Mouse (Mus musculus) CH12.LX (cell line): ENCODE results near the gene 1700049E17Rik1. TPM values are rescaled to one million over a fixed set of nuclear protein-coding genes. Genes with fewer than 3 reads are reported as not detected.

Experiments
- polyA plus RNA-seq: library from polyadenylated mRNA; unstranded; fragments of >175 nt; gene quantifications from 2 replicates; pipeline ENCODE4 v1.2.1, GENCODE M21; 2012; ENCODE audit warnings: low read depth; ENCODE audit not compliant: insufficient read length
- total RNA-seq, 2 experiments: library from RNA; depleted of rRNA; stranded (reverse); fragments of 300-350 nt in 1 of 2; fragments of >200 nt in 1 of 2; gene quantifications; 2 replicates each; pipeline ENCODE4 v1.2.3; 2012 to 2014

1700049E17Rik1 gene
- total and polyA plus RNA-seq, 3 experiments, result not detected

Other genes starting within 250 kb of the 1700049E17Rik1 start
- not detected in 2 replicates for gene Gm8068, start 223.1 kb upstream of the 1700049E17Rik1 start, total RNA-seq (2012; rRNA removed)
- gene Gm8068, start 223.1 kb upstream of the 1700049E17Rik1 start, total RNA-seq (2014; rRNA removed), result not detected in 2 replicates
- gene Gm8068, start 223.1 kb upstream of the 1700049E17Rik1 start, polyA plus RNA-seq, result not detected in 2 replicates
- gene Gm7929, start 174.3 kb upstream of the 1700049E17Rik1 start, total RNA-seq (2012; rRNA removed), result not detected in 2 replicates
- gene Gm7929, start 174.3 kb upstream of the 1700049E17Rik1 start, total RNA-seq (2014; rRNA removed), result not detected in 2 replicates
- not detected in 2 replicates for gene Gm7929, start 174.3 kb upstream of the 1700049E17Rik1 start, polyA plus RNA-seq
- gene Gm47189, start 152.5 kb upstream of the 1700049E17Rik1 start, total RNA-seq (2012; rRNA removed), result not detected in 2 replicates
- not detected in 2 replicates for gene Gm47189, start 152.5 kb upstream of the 1700049E17Rik1 start, total RNA-seq (2014; rRNA removed)
- gene Gm47189, start 152.5 kb upstream of the 1700049E17Rik1 start, polyA plus RNA-seq, result not detected in 2 replicates
- gene Gm7980, start 17.7 kb upstream of the 1700049E17Rik1 start, total RNA-seq (2012; rRNA removed), result not detected in 2 replicates
- not detected in 2 replicates for gene Gm7980, start 17.7 kb upstream of the 1700049E17Rik1 start, total RNA-seq (2014; rRNA removed)
- not detected in 2 replicates for gene Gm7980, start 17.7 kb upstream of the 1700049E17Rik1 start, polyA plus RNA-seq
- gene 1700024B05Rik, start 19.0 kb downstream of the 1700049E17Rik1 start, total RNA-seq (2012; rRNA removed), result not detected in 2 replicates
- not detected in 2 replicates for gene 1700024B05Rik, start 19.0 kb downstream of the 1700049E17Rik1 start, total RNA-seq (2014; rRNA removed)
- gene 1700024B05Rik, start 19.0 kb downstream of the 1700049E17Rik1 start, polyA plus RNA-seq, result 0.16 TPM in 1 of 2 replicates, not detected in the other
- not detected in 2 replicates for gene Gm6401, start 43.0 kb downstream of the 1700049E17Rik1 start, total RNA-seq (2012; rRNA removed)
- gene Gm6401, start 43.0 kb downstream of the 1700049E17Rik1 start, total RNA-seq (2014; rRNA removed), result not detected in 2 replicates
- gene Gm6401, start 43.0 kb downstream of the 1700049E17Rik1 start, polyA plus RNA-seq, result not detected in 2 replicates
- not detected in 2 replicates for gene Gm3543, start 58.4 kb downstream of the 1700049E17Rik1 start, total RNA-seq (2012; rRNA removed)
- gene Gm3543, start 58.4 kb downstream of the 1700049E17Rik1 start, total RNA-seq (2014; rRNA removed), result not detected in 2 replicates
- not detected in 2 replicates for gene Gm3543, start 58.4 kb downstream of the 1700049E17Rik1 start, polyA plus RNA-seq
- not detected in 2 replicates for gene Gm7951, start 192.4 kb downstream of the 1700049E17Rik1 start, total RNA-seq (2012; rRNA removed)
- not detected in 2 replicates for gene Gm7951, start 192.4 kb downstream of the 1700049E17Rik1 start, total RNA-seq (2014; rRNA removed)
- not detected in 2 replicates for gene Gm7951, start 192.4 kb downstream of the 1700049E17Rik1 start, polyA plus RNA-seq
- gene Gm17027, start 237.7 kb downstream of the 1700049E17Rik1 start, total RNA-seq (2012; rRNA removed), result not detected in 2 replicates
- gene Gm17027, start 237.7 kb downstream of the 1700049E17Rik1 start, total RNA-seq (2014; rRNA removed), result not detected in 2 replicates
- gene Gm17027, start 237.7 kb downstream of the 1700049E17Rik1 start, polyA plus RNA-seq, result not detected in 2 replicates